Mouse (Mus musculus) intestine, postnatal 0 days (tissue): ENCODE results near the gene Epn2. TPM values are rescaled to one million over a fixed set of nuclear protein-coding genes. Genes with fewer than 3 reads are reported as not detected.

ENCODE experiments used
- ATAC-seq: fragments of 200-750 bp; cut with Nextera tagmentation; 2 replicates; pipeline ENCODE4 v1.8.0; 2017; ENCODE audit warnings: mild to moderate bottlenecking, moderate TSS enrichment, moderate library complexity
- H3K27ac ChIP-seq: fragments of 300-500 bp; sonication (generic); 2 replicates; pipeline ENCODE4 v1.5.1; 2014; ENCODE audit warnings: mild to moderate bottlenecking, low read depth, low read length, moderate library complexity
- H3K27me3 ChIP-seq: fragments of 300-500 bp; sonication (generic); replicated peaks from 2 replicates; pipeline ENCODE4 v1.6.1; 2014; ENCODE audit warnings: low read length, mixed read lengths; ENCODE audit not compliant: control insufficient read depth, insufficient read depth
- H3K36me3 ChIP-seq: fragments of 300-500 bp; sonication (generic); 2 replicates; pipeline ENCODE4 v1.6.1; 2014; ENCODE audit warnings: mild to moderate bottlenecking, moderate library complexity; ENCODE audit not compliant: control insufficient read depth, insufficient read depth
- H3K4me1 ChIP-seq: fragments of 300-500 bp; sonication (generic); replicated peaks from 2 replicates; pipeline ENCODE4 v1.6.1; 2014; ENCODE audit warnings: antibody characterized with exemption, low read length, mixed read lengths; ENCODE audit not compliant: control insufficient read depth, insufficient read depth
- H3K4me2 ChIP-seq: fragments of 300-500 bp; sonication (generic); replicated peaks from 2 replicates; pipeline ENCODE4 v1.6.1; 2014; ENCODE audit warnings: low read depth, mild to moderate bottlenecking, moderate library complexity
- H3K4me3 ChIP-seq: fragments of 300-500 bp; sonication (generic); 2 replicates; pipeline ENCODE4 v1.5.1; 2014; ENCODE audit warnings: low read depth, low read length
- H3K9ac ChIP-seq: fragments of 300-500 bp; sonication (generic); 2 replicates; pipeline ENCODE4 v1.6.1; 2014; ENCODE audit warnings: mild to moderate bottlenecking, low read depth, low read length
- H3K9me3 ChIP-seq: fragments of 300-500 bp; sonication (generic); 2 replicates; pipeline ENCODE4 v1.6.1; 2016; ENCODE audit warnings: mixed run types; ENCODE audit not compliant: control insufficient read depth
- CTCF ChIP-seq: sonication (generic); IDR thresholded peaks from 2 replicates; pipeline ENCODE4 v1.5.1; 2016; ENCODE audit warnings: low read depth, mild to moderate bottlenecking, control low read depth, antibody characterized with exemption, moderate library complexity
- WGBS: fragments of 180-500 bp; shearing (Covaris S2); extraction: QIAGEN DNeasy Blood & Tissue Kit; methylation state at CpG from one replicate; pipeline ENCODE4 v1.1.7; 2014; 5-methylcytosine and 5-hydroxymethylcytosine counted together
- polyA plus RNA-seq: library from polyadenylated mRNA; unstranded; fragments of >200 nt; fragmentation: Nextera tagmentation; extraction: Ambion mirVana; gene quantifications from 2 replicates; pipeline ENCODE4 v1.2.1, GENCODE M21; 2015

Gene Epn2
- polyA plus RNA-seq, 1 experiment from 2014 or later, result 13.5 TPM

GRCm38 (mm10) chr11:61526872-61527271 is 52.6 kb downstream of the Epn2 start:
- ATAC-seq, result no peak
- H3K27me3 ChIP-seq, result no peaks in the 10 kb centered on the region
- H3K27ac ChIP-seq, result no peak overlapping the region
- H3K36me3 ChIP-seq, result peaks cover 12% of the 10 kb centered on the region; the same call in 1 of the 2 replicates
- H3K4me2 ChIP-seq, result no peak overlapping the region
- no peaks in the 10 kb centered on the region for H3K4me1 ChIP-seq
- H3K4me3 ChIP-seq, result no peak overlapping the region
- WGBS, result 90% methylated on average over 1 of the region's 1 CpGs
- no peak for TF ChIP-seq CTCF
- H3K9me3 ChIP-seq, result no peaks in the 10 kb centered on the region
- no peak overlapping the region for H3K9ac ChIP-seq

GRCm38 (mm10) chr11:61519484-61520107 is 59.9 kb downstream of the Epn2 start:
- no peak overlapping the region for H3K4me2 ChIP-seq
- H3K27ac ChIP-seq, result no peak overlapping the region
- H3K36me3 ChIP-seq, result peaks cover 40% of the 10 kb centered on the region

DNA sequence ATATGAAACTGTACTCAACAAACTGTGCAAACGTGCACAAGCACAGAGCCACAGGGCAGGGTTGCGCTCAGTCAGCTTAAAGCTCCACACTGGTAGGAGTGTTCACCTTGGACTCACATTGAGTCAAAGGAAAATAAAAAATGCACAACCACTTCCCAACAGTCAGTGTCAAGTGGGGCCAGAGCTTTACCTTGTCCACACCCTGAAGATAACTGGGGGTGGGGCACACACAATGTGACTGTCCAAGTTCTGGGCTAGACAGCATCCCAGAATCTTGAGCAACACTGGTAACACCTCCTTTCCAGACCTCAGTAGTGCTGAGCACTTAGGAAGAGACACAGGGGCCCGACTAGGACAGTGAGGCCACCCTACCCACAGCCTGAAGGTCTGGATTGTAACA is 60.6 kb downstream of the Epn2 start:
- 77% methylated on average over 3 of the region's 3 CpGs for WGBS
- Histone ChIP-seq H3K4me2 (no peak overlapping the region), H3K4me3 (no peak overlapping the region), H3K9ac (no peak overlapping the region), H3K36me3 (peaks cover 43% of the 10 kb centered on the region), H3K9me3 (no peaks in the 10 kb centered on the region), H3K4me1 (no peaks in the 10 kb centered on the region), H3K27ac (no peak overlapping the region), H3K27me3 (no peaks in the 10 kb centered on the region)
- TF ChIP-seq CTCF, result no peak
- no peak for ATAC-seq

More at GRCm38 (mm10) chr11:61519484-61520107, 59.9 kb downstream of the Epn2 start:
- Histone ChIP-seq H3K9ac (no peak overlapping the region), H3K4me1 (no peaks in the 10 kb centered on the region), H3K9me3 (no peaks in the 10 kb centered on the region), H3K4me3 (no peak overlapping the region), H3K27me3 (no peaks in the 10 kb centered on the region)
- 88% methylated on average over 3 of the region's 3 CpGs for WGBS
- no peak for TF ChIP-seq CTCF
- ATAC-seq, result no peak

- Histone ChIP-seq H3K9ac (no peak overlapping the region), H3K4me3 (no peak overlapping the region), H3K27ac (no peak overlapping the region), H3K4me2 (no peak overlapping the region), H3K36me3 (peaks cover 43% of the 10 kb centered on the region), H3K9me3 (no peaks in the 10 kb centered on the region), H3K27me3 (no peaks in the 10 kb centered on the region), H3K4me1 (no peaks in the 10 kb centered on the region)
- no peak for TF ChIP-seq CTCF
- 97% methylated on average over 1 of the region's 1 CpGs for WGBS
- ATAC-seq, result no peak
Observed at GRCm38 (mm10) chr11:61517971-61518370, 61.5 kb downstream of the Epn2 start.

DNA sequence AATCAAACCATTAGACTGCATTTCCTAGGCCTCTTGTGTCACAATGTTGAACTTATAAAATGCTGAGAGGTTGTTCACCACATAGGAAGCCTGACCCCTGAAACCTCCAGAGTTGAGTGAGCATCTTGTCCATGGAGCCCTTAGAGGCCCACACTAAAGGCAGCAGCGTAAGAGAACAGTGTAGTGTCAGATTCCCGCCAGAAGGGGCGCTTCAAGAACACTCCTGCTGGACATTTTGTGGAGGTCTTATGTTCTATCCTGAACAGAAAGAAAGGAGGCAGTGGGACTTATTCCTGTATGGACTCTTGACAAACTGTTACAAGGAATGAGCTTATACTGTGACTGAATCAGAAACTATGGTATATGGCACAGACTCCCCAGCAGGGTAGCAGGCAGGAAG is 64.5 kb downstream of the Epn2 start:
- no peak for ATAC-seq
- no peak overlapping the region for H3K27ac ChIP-seq
- no peak overlapping the region for H3K9ac ChIP-seq
- TF ChIP-seq CTCF, result peak; percentile 75
- H3K4me3 ChIP-seq, result no peak overlapping the region
- H3K27me3 ChIP-seq, result no peaks in the 10 kb centered on the region
- no peak overlapping the region for H3K4me2 ChIP-seq
- WGBS, result 44% methylated on average over 3 of the region's 3 CpGs
- H3K9me3 ChIP-seq, result no peaks in the 10 kb centered on the region
- H3K4me1 ChIP-seq, result no peaks in the 10 kb centered on the region
- H3K36me3 ChIP-seq, result peaks cover 33% of the 10 kb centered on the region

DNA sequence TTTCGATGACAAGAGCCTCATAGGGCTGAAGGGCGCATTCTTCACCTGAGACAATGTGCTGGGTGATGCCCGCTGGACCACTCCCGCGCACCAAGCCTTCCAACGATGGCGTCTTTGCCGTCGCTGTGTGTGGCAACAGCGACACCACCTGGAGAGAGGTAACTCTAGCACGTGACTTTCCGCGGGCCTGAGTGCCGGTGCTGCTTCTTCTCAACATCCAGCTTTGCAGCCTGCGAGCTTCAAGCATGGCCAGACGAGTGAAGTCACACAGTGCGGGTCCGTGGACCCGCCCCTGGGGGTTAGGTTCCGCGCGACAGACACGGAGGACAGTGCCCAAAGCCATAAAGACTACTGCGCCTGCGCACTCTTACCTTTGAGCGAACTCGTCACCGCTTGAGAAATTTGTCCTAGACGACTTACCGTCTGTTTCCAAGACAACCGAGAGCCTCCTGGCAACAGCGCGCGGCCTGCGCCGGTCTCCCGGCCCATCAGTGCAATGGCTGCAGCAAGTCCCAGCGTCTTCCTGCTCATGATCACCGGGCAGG is 74.7 kb downstream of the Epn2 start, which contains the start of gene B9d1:
Gene B9d1, plus strand, starts transcription at position 432 of the 545 bp plus-strand sequence.
- Histone ChIP-seq H3K4me1 (no peaks in the 10 kb centered on the region), H3K4me3 (peak within 1 kb of the TSS; percentile 57), H3K9me3 (no peaks in the 10 kb centered on the region), H3K36me3 (no peaks in the 10 kb centered on the region), H3K9ac (peak within 1 kb of the TSS; percentile 59; the same call in 1 of the 2 replicates), H3K4me2 (peak within 1 kb of the TSS; percentile 81), H3K27ac (peak within 1 kb of the TSS; percentile 60; the same call in 1 of the 2 replicates), H3K27me3 (no peaks in the 10 kb centered on the region)
- peak; percentile 100 for TF ChIP-seq CTCF
- WGBS, result under 1% methylated on average over 39 of the region's 39 CpGs
- peak; percentile 87 for ATAC-seq
